Mouse (Mus musculus) forebrain, postnatal 0 days (tissue): ENCODE measurements around the gene Fbxl5. TPM values are rescaled to one million over a fixed set of nuclear protein-coding genes. Genes with fewer than 3 reads are reported as not detected.

ENCODE experiments used
- ATAC-seq: fragments of 200-750 bp; cut with Nextera tagmentation; 2 replicates; pipeline ENCODE4 v1.8.0; 2017; ENCODE audit warnings: mild to moderate bottlenecking, moderate library complexity
- DNase-seq: peaks from one replicate; pipeline ENCODE4 v3.0.0-alpha.2; 2015
- H3K27ac ChIP-seq: fragments of 300-500 bp; sonication (generic); 2 replicates; pipeline ENCODE4 v1.5.1; 2014; ENCODE audit warnings: low read depth, mild to moderate bottlenecking, antibody characterized with exemption, low read length, moderate library complexity, mixed read lengths
- H3K27me3 ChIP-seq: fragments of 300-500 bp; sonication (generic); 2 replicates; pipeline ENCODE4 v1.6.1; 2014; ENCODE audit warnings: mild to moderate bottlenecking, low read length, mixed read lengths; ENCODE audit not compliant: insufficient read depth
- H3K36me3 ChIP-seq: fragments of 300-500 bp; sonication (generic); 2 replicates; pipeline ENCODE4 v1.6.1; 2014; ENCODE audit warnings: mild to moderate bottlenecking, moderate library complexity; ENCODE audit not compliant: insufficient read depth
- H3K4me1 ChIP-seq: fragments of 300-500 bp; sonication (generic); 2 replicates; pipeline ENCODE4 v1.6.1; 2014; ENCODE audit warnings: antibody characterized with exemption; ENCODE audit not compliant: insufficient read depth
- H3K4me2 ChIP-seq: fragments of 300-500 bp; sonication (generic); 2 replicates; pipeline ENCODE4 v1.6.1; 2014; ENCODE audit warnings: low read depth, mild to moderate bottlenecking, moderate library complexity
- H3K4me3 ChIP-seq: fragments of 300-500 bp; sonication (generic); 2 replicates; pipeline ENCODE4 v1.5.1; 2014; ENCODE audit warnings: low read depth, low read length, mixed read lengths
- H3K9ac ChIP-seq: fragments of 300-500 bp; sonication (generic); 2 replicates; pipeline ENCODE4 v1.6.1; 2014; ENCODE audit warnings: mild to moderate bottlenecking
- H3K9me3 ChIP-seq: fragments of 300-500 bp; sonication (generic); 2 replicates; pipeline ENCODE4 v1.6.1; 2016; ENCODE audit warnings: low read length
- CTCF ChIP-seq: sonication (generic); IDR thresholded peaks from 2 replicates; pipeline ENCODE4 v1.5.1; 2016; ENCODE audit warnings: antibody characterized with exemption, control low read depth, low read depth
- WGBS: fragments of 180-500 bp; shearing (Covaris S2); extraction: QIAGEN DNeasy Blood & Tissue Kit; methylation state at CpG from one replicate; pipeline ENCODE4 v1.1.7; 2014; 5-methylcytosine and 5-hydroxymethylcytosine counted together
- polyA plus RNA-seq: library from polyadenylated mRNA; unstranded; fragments of >200 nt; fragmentation: Nextera tagmentation; extraction: Ambion mirVana; gene quantifications from 2 replicates; pipeline ENCODE4 v1.2.1, GENCODE M21; 2015
- total RNA-seq: library from RNA; depleted of rRNA; stranded (reverse); fragments of >200 nt; gene quantifications from 2 replicates; pipeline ENCODE4 v1.2.3, GENCODE M21; 2014

Fbxl5 gene
- total and polyA plus RNA-seq, 2 experiments from 2014 or later = 77.1 to 132 TPM

DNA sequence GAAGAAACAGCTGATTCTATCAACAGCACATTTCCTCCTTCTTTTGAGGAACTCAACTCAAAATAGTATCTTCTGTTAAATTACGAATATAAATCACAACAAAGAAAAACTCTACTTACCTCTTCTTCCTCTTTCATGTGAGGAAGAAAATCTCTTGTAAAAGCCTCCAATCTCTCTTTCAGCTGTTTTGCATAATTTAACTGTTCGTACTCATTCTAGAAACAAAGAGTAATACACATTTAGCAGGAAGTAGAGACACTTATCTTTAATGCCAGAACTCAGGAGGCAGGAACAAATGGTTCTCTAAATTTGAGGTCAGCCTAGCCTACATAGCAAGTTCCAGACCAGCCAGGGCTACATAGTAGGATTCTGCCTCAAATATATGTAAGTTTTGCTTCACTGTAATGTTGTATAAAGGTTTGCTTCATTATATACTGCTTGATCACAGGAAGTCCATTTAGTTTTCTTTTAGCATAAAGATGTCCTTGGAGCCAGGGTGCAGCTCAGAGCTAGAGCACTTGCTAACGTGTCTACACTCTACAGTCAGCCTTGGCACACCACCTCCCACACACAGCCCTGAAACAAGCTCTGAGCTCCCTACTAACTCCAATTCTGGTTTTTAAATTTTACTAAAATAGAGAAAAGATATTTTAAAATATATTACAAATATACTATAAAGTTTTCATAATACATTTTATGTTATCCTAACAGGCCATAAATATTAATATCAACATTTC lies 50.7 kb downstream of the Fbxl5 start:
- Histone ChIP-seq H3K4me3 (no peak overlapping the region), H3K9ac (no peak overlapping the region), H3K27me3 (no peaks in the 10 kb centered on the region), H3K9me3 (no peaks in the 10 kb centered on the region), H3K4me2 (no peak overlapping the region), H3K36me3 (peaks cover 31% of the 10 kb centered on the region), H3K27ac (no peak overlapping the region), H3K4me1 (no peaks in the 10 kb centered on the region)
- TF ChIP-seq CTCF = no peak
- DNase-seq (no peak), ATAC-seq (no peak)
- WGBS = 84% methylated on average over 3 of the region's 3 CpGs

DNA sequence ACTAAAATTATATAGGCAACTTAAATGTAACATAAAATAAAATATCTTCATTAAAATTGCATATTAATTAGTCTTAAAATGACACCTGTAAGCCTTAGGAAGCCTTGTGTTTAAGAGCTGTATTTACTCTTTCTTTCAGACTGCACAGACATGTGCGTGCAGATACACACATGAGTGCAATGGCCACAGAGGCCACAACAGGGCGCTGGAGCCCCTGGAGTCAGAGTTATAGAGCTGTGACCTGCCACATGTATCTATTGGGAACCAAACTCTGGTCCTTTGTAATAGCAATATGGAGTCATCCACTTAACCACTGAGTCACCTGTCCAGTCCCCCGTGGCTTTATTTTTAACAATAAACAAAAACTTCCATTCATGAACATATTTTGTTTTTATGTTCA lies 72.3 kb downstream of the Fbxl5 start:
- ATAC-seq (no peak), DNase-seq (no peak)
- Histone ChIP-seq H3K4me2 (no peak overlapping the region), H3K27me3 (no peaks in the 10 kb centered on the region), H3K4me3 (no peak overlapping the region), H3K27ac (no peak overlapping the region), H3K9me3 (no peaks in the 10 kb centered on the region), H3K9ac (no peak overlapping the region), H3K36me3 (peaks cover 8% of the 10 kb centered on the region), H3K4me1 (no peaks in the 10 kb centered on the region)
- 76% methylated on average over 3 of the region's 3 CpGs for WGBS
- no peak for TF ChIP-seq CTCF

DNA sequence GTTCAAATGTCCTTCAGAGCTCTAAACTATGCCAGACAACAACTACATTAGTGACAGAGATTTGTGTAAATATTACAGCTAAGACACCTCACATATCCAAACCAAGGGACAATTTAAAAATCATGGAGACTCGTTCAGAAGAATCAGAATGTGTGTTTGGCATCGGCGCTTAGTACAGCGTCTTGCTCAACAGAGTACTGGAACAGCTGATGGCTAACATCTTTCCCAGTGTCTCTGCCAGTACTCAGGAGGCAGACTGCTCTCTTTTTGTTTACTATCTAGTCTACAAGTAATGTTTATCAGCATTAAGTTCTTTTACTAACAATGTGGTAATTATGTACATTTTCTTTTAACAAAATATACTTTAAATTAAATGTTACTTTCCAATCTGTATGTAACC lies 73.4 kb downstream of the Fbxl5 start:
- ATAC-seq = no peak

DNA sequence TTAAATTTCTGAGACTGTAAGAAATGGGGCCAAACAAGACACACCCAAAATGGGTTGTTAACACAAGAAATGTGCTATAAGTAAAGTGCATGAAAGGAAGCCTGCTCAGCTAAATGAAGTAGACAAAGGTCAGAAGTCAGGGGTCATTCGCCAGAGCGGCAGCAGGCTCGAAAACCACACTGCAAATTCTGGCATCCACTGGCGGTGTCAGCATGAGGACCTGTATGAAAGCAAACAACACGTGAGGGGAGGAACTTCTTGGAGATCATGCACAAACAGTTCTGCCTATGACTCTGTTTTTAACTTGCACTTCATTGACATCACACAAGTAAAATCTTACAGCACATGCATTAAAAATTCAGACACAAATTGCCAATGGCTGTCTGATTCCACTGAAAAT lies 76.3 kb downstream of the Fbxl5 start:
- H3K4me2 ChIP-seq = no peak overlapping the region
- ATAC-seq = no peak
- H3K27ac ChIP-seq = no peak overlapping the region
- H3K4me3 ChIP-seq = no peak overlapping the region
- no peak overlapping the region for H3K9ac ChIP-seq
- no peak for DNase-seq
- no peaks in the 10 kb centered on the region for H3K9me3 ChIP-seq
- H3K4me1 ChIP-seq = no peaks in the 10 kb centered on the region
- H3K27me3 ChIP-seq = no peaks in the 10 kb centered on the region
- WGBS = 75% methylated on average over 5 of the region's 5 CpGs
- H3K36me3 ChIP-seq = peaks cover 15% of the 10 kb centered on the region
- TF ChIP-seq CTCF = no peak

More for the DNA sequence above, 73.4 kb downstream of the Fbxl5 start:
- Histone ChIP-seq H3K4me3 (no peak overlapping the region), H3K27me3 (no peaks in the 10 kb centered on the region), H3K36me3 (peaks cover 8% of the 10 kb centered on the region), H3K9me3 (no peaks in the 10 kb centered on the region), H3K4me1 (no peaks in the 10 kb centered on the region), H3K9ac (no peak overlapping the region), H3K27ac (no peak overlapping the region), H3K4me2 (no peak overlapping the region)
- TF ChIP-seq CTCF = no peak
- no peak for DNase-seq
- 67% methylated on average over 4 of the region's 4 CpGs for WGBS

DNA sequence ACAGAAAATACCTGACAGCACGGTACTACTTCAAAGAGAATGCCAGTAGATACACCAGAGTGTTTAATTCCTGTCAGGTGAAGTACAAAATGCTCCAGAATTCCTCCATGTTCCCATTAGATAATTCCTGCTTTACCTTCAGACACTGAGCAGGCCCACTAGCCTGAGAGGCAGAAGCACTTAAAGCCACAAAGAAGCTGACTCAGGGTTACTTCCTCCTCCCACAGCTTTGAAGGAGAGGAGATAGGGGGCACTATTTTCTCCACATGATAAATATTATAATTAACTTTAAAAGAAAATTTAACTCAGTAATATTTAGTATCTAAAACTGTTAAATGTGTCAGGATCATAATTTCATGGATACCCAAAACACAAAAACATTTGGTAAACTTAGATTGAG lies 77.3 kb downstream of the Fbxl5 start:
- Histone ChIP-seq H3K27ac (no peak overlapping the region), H3K9ac (no peak overlapping the region), H3K4me3 (no peak overlapping the region), H3K4me2 (no peak overlapping the region), H3K36me3 (peaks cover 12% of the 10 kb centered on the region), H3K9me3 (no peaks in the 10 kb centered on the region), H3K4me1 (no peaks in the 10 kb centered on the region), H3K27me3 (no peaks in the 10 kb centered on the region)
- TF ChIP-seq CTCF = no peak
- no peak for DNase-seq
- no peak for ATAC-seq
- 93% methylated on average over 1 of the region's 1 CpGs for WGBS

DNA sequence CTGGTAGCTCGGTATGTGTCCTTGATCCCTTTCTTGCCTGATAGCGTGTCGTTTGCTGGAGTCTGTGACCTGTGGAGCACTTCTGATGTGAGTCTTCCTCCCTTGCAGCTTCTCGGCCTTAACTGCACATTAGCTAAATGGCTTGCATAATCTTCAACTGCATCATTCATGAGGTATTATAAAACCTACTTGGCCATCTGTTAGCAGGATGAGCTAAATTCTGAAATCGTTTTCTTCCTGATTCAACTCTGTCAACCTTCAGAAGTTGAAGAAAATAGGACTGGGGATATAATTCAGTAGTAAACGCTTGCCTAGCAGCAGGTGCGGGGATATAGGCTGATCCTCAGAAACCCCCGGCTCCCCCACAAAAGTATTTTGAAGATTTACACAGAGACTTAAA lies 89.1 kb downstream of the Fbxl5 start:
- Histone ChIP-seq H3K4me3 (no peak overlapping the region), H3K4me1 (no peaks in the 10 kb centered on the region), H3K36me3 (peaks cover 9% of the 10 kb centered on the region; the same call in 1 of the 2 replicates), H3K9ac (no peak overlapping the region), H3K9me3 (no peaks in the 10 kb centered on the region), H3K27ac (no peak overlapping the region), H3K4me2 (no peak overlapping the region), H3K27me3 (no peaks in the 10 kb centered on the region)
- ATAC-seq (no peak), DNase-seq (no peak)
- 67% methylated on average over 8 of the region's 8 CpGs for WGBS
- TF ChIP-seq CTCF = no peak

DNA sequence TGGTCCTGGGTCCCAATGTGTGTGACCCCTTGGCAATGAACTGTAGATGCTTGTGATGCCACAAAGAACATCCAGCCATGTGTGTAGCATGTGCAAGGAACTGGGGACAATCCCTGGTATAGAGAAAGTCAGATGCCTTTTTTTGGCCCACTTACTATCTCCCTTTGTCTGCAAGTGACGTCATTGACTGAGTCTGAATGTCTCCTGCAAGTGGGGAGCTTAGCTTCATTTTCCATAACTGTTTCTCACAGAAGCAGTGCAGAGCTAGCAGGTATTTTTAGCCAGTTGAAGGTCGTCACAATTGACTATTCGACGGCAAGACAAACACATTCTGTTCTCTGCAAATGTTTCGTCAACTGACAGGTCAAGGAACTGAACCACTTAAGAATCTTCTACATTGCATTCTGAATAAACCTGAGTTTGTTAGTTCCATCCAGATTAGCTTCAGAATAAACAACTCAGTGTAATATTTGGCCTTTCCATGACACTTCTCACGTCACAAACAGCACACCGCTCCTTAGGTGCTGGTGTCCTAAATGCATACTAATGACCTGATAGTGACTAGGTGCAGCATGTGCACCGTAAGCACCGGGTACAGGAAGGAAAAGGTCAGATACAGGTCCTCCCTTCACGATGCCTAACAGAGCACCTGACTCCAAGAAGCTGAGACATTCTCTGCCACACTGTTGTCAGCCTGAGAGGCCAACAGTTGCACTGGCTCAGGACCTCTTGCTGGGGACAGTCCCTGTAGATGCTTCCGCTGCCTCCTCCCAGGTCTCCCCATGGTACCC lies 92.9 kb downstream of the Fbxl5 start:
- 81% methylated on average over 11 of the region's 11 CpGs for WGBS
- ATAC-seq = no peak
- Histone ChIP-seq H3K4me3 (no peak overlapping the region), H3K4me2 (no peak overlapping the region), H3K4me1 (no peaks in the 10 kb centered on the region), H3K27ac (no peak overlapping the region), H3K36me3 (peaks cover 6% of the 10 kb centered on the region; the same call in 1 of the 2 replicates), H3K27me3 (no peaks in the 10 kb centered on the region), H3K9ac (no peak overlapping the region), H3K9me3 (no peaks in the 10 kb centered on the region)
- DNase-seq = no peak
- TF ChIP-seq CTCF = no peak
